Mouse (Mus musculus): ENCODE measurements around the gene Wfdc8. TPM values are rescaled to one million over a fixed set of nuclear protein-coding genes. Genes with fewer than 3 reads are reported as not detected.
"Not testable (repeated sequence)": the region's sequence is repeated elsewhere in the genome, so short reads cannot be mapped to it uniquely, and the experiment has no call there.

The Wfdc8 gene
- not detected in 2 replicates for polyA plus RNA-seq (2015; fragmentation: Nextera tagmentation; extraction: Ambion mirVana)

GRCm38 (mm10) chr2:164613471-164613870 is at the start of gene Wfdc8, which contains the start of gene Wfdc6b:
Gene Wfdc8, minus strand, starts transcription at chr2:164613626.
Gene Wfdc6b, plus strand, starts transcription at chr2:164613522.
- H3K27ac ChIP-seq (ENCODE audit: low read length); H3K36me3 ChIP-seq (ENCODE audit: control insufficient read depth, insufficient read depth, low read length); H3K9ac ChIP-seq (ENCODE audit: low read length); H3K4me1 ChIP-seq (ENCODE audit: control insufficient read depth, insufficient read depth, low read length); H3K27me3 ChIP-seq (ENCODE audit: control insufficient read depth, insufficient read depth, low read length); H3K4me3 ChIP-seq (replicated peaks; ENCODE audit: low read length); H3K4me2 ChIP-seq (ENCODE audit: low read depth, low read length); ATAC-seq (ENCODE audit: insufficient read depth, low FRiP score); H3K9me3 ChIP-seq (replicated peaks; ENCODE audit: control insufficient read depth, low read length): not testable (repeated sequence)
- 48% methylated on average over 8 of the region's 8 CpGs for WGBS

DNA sequence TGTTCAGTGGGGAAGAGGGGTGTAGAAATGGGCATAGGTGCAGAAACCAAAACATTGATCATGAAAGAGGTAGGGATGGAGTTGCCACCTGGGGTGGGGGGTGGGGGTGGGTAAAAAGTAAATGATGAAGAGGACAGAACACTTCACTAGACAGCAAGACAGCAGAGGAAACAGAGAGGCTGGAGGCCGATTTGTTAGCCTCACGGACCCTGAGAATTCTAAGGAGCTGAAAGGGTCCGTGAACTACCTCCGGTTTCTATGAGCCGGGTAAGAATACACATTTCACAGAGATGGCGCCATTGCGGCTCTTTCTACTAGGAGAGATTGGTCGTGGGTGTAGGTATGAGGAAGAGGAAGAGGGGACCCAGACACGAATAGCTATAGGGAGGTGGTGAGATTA is 43.1 kb upstream of the Wfdc8 start, which contains the start of gene Wfdc9:
Wfdc9 (minus strand) TSS at position 101 of the 400 bp plus-strand sequence.
- no peak within 1 kb of the TSS for H3K9ac ChIP-seq (ENCODE audit: low read length)
- 0 out of 2 replicates have a peak, but pooled peaks cover 2% of the 10 kb centered on the region for H3K27me3 ChIP-seq (ENCODE audit: control insufficient read depth, insufficient read depth, low read length)
- H3K27ac ChIP-seq (ENCODE audit: low read length) = no peak within 1 kb of the TSS
- 80% methylated on average over 9 of the region's 9 CpGs for WGBS
- ATAC-seq (ENCODE audit: insufficient read depth, low FRiP score) = no peak
- H3K9me3 ChIP-seq (replicated peaks; ENCODE audit: control insufficient read depth, low read length) = no peaks in the 10 kb centered on the region
- H3K4me3 ChIP-seq (replicated peaks; ENCODE audit: low read length) = no peak within 1 kb of the TSS
- no peaks in the 10 kb centered on the region for H3K36me3 ChIP-seq (ENCODE audit: control insufficient read depth, insufficient read depth, low read length)
- no peak within 1 kb of the TSS for H3K4me2 ChIP-seq (ENCODE audit: low read depth, low read length)
- no peaks in the 10 kb centered on the region for H3K4me1 ChIP-seq (ENCODE audit: control insufficient read depth, insufficient read depth, low read length)

DNA sequence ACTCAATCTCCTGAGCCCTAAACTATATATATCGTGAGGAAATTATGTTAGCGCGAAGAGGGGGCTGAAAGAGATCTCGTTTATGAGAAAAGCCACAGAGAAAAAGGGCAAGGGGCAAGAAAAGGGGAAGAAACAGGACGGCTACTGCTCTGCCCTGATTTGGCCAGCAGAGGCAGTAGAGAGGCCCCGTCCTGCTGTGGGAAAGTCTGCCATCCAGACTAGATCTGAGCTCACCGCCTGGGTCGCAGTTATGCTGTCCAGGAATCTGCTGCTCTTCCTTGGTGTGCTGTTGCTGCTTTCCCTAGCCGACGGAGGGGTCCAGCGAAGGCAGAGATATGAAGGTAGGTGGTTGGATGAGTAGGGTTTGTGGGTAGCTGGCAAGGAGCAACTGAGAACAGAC is 42.4 kb upstream of the Wfdc8 start, which contains the start of gene Wfdc10:
Wfdc10 (plus strand) TSS at position 189 of the 400 bp plus-strand sequence.
- Histone ChIP-seq H3K4me2 (ENCODE audit: low read depth, low read length) (no peak within 1 kb of the TSS), H3K4me1 (ENCODE audit: control insufficient read depth, insufficient read depth, low read length) (no peaks in the 10 kb centered on the region), H3K4me3 (replicated peaks; ENCODE audit: low read length) (no peak within 1 kb of the TSS), H3K9ac (ENCODE audit: low read length) (no peak within 1 kb of the TSS), H3K36me3 (ENCODE audit: control insufficient read depth, insufficient read depth, low read length) (no peaks in the 10 kb centered on the region), H3K27ac (ENCODE audit: low read length) (no peak within 1 kb of the TSS), H3K9me3 (replicated peaks; ENCODE audit: control insufficient read depth, low read length) (no peaks in the 10 kb centered on the region), H3K27me3 (ENCODE audit: control insufficient read depth, insufficient read depth, low read length) (0 out of 2 replicates have a peak, but pooled peaks cover 2% of the 10 kb centered on the region)
- no peak for ATAC-seq (ENCODE audit: insufficient read depth, low FRiP score)
- WGBS = 11% methylated on average over 11 of the region's 11 CpGs

DNA sequence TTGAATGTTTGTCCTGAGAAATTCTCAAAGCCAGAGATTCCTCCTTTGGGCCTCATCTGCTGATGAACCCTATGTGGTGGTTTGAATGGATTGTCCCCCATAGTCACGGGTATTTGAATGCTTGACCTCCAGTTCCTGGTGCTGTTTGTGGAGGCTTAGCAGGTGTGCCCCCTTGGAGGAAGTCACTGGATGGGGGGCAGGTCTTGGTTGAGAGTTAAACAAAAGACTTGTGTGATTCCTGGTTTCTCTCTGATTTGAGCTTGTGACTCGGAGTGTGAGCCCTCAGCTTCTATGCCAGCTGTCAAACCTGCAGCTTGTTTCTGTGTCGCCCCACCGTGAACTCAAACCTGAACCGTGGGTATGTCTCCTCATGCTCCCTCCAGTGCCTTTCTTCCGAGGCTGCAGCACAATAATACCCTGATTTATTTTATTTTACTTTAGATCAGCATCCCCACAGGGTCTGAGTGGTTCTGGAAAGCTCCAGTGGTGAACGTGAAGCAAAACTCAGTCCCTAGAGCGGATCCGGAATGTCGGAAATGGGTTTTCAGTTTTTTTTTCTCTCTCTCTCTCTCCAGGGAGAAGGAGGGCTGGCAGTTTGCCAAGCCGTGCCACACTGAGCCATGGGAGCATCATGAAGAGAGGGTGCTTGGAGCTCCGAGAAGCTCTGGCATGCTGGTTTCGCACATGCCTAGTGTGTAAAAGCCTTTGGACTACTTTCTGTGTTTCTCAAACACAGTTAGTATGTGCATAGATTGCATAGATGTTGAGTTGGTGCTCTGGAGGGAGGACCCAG is 28.7 kb upstream of the Wfdc8 start:
- H3K4me2 ChIP-seq (ENCODE audit: low read depth, low read length) = no peak overlapping the region
- ATAC-seq (ENCODE audit: insufficient read depth, low FRiP score) = no peak
- no peaks in the 10 kb centered on the region for H3K9me3 ChIP-seq (replicated peaks; ENCODE audit: control insufficient read depth, low read length)
- no peak overlapping the region for H3K27ac ChIP-seq (ENCODE audit: low read length)
- 75% methylated on average over 13 of the region's 13 CpGs for WGBS
- H3K4me3 ChIP-seq (replicated peaks; ENCODE audit: low read length) = no peak overlapping the region
- H3K27me3 ChIP-seq (ENCODE audit: control insufficient read depth, insufficient read depth, low read length) = no peaks in the 10 kb centered on the region
- H3K36me3 ChIP-seq (ENCODE audit: control insufficient read depth, insufficient read depth, low read length) = no peaks in the 10 kb centered on the region
- H3K9ac ChIP-seq (ENCODE audit: low read length) = no peak overlapping the region
- no peaks in the 10 kb centered on the region for H3K4me1 ChIP-seq (ENCODE audit: control insufficient read depth, insufficient read depth, low read length)

DNA sequence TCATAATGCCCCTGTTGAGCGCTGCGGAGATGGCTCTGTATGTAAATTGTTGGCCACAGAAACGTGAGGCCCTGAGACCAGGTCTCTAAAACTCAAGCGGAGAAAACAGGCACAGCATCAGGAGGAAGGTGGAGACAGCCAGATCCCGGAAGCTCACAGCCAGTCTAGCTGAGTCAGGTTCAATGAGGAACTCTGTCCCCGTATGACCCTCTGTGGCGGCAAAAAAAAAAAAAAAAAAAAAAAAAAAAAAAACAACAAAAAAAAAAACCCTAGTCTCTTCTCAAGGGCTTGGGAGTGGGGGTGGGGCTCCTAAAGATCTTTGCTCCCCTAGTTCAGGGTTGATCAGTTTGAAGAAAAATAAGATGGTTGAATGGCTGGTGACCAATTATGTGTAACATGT is 27.7 kb upstream of the Wfdc8 start:
- Histone ChIP-seq H3K27me3 (ENCODE audit: control insufficient read depth, insufficient read depth, low read length) (no peaks in the 10 kb centered on the region), H3K4me2 (ENCODE audit: low read depth, low read length) (no peak overlapping the region), H3K4me1 (ENCODE audit: control insufficient read depth, insufficient read depth, low read length) (no peaks in the 10 kb centered on the region), H3K9ac (ENCODE audit: low read length) (no peak overlapping the region), H3K36me3 (ENCODE audit: control insufficient read depth, insufficient read depth, low read length) (no peaks in the 10 kb centered on the region), H3K27ac (ENCODE audit: low read length) (no peak overlapping the region), H3K9me3 (replicated peaks; ENCODE audit: control insufficient read depth, low read length) (no peaks in the 10 kb centered on the region), H3K4me3 (replicated peaks; ENCODE audit: low read length) (no peak overlapping the region)
- WGBS = 69% methylated on average over 7 of the region's 7 CpGs
- no peak for ATAC-seq (ENCODE audit: insufficient read depth, low FRiP score)

- WGBS = 81% methylated on average over 3 of the region's 3 CpGs
- Histone ChIP-seq H3K4me2 (ENCODE audit: low read depth, low read length) (no peak within 1 kb of the TSS), H3K27ac (ENCODE audit: low read length) (no peak within 1 kb of the TSS), H3K27me3 (ENCODE audit: control insufficient read depth, insufficient read depth, low read length) (no peaks in the 10 kb centered on the region), H3K9ac (ENCODE audit: low read length) (no peak within 1 kb of the TSS), H3K36me3 (ENCODE audit: control insufficient read depth, insufficient read depth, low read length) (no peaks in the 10 kb centered on the region), H3K4me3 (replicated peaks; ENCODE audit: low read length) (no peak within 1 kb of the TSS), H3K4me1 (ENCODE audit: control insufficient read depth, insufficient read depth, low read length) (no peaks in the 10 kb centered on the region), H3K9me3 (replicated peaks; ENCODE audit: control insufficient read depth, low read length) (no peaks in the 10 kb centered on the region)
- no peak for ATAC-seq (ENCODE audit: insufficient read depth, low FRiP score)
Measured at GRCm38 (mm10) chr2:164638696-164639095, 25.3 kb upstream of the Wfdc8 start, which contains the start of gene Wfdc16. Gene Wfdc16, minus strand, starts transcription at chr2:164638796.

GRCm38 (mm10) chr2:164635266-164635665 is 21.8 kb upstream of the Wfdc8 start:
- H3K36me3 ChIP-seq (ENCODE audit: control insufficient read depth, insufficient read depth, low read length) = no peaks in the 10 kb centered on the region
- no peak overlapping the region for H3K27ac ChIP-seq (ENCODE audit: low read length)
- no peaks in the 10 kb centered on the region for H3K9me3 ChIP-seq (replicated peaks; ENCODE audit: control insufficient read depth, low read length)
- WGBS = 76% methylated on average over 9 of the region's 9 CpGs
- H3K4me3 ChIP-seq (replicated peaks; ENCODE audit: low read length) = no peak overlapping the region
- no peak overlapping the region for H3K9ac ChIP-seq (ENCODE audit: low read length)
- no peak for ATAC-seq (ENCODE audit: insufficient read depth, low FRiP score)
- H3K27me3 ChIP-seq (ENCODE audit: control insufficient read depth, insufficient read depth, low read length) = no peaks in the 10 kb centered on the region
- no peaks in the 10 kb centered on the region for H3K4me1 ChIP-seq (ENCODE audit: control insufficient read depth, insufficient read depth, low read length)
- H3K4me2 ChIP-seq (ENCODE audit: low read depth, low read length) = no peak overlapping the region

- WGBS = 77% methylated on average over 4 of the region's 4 CpGs
Measured at GRCm38 (mm10) chr2:164621775-164622174, 8.3 kb upstream of the Wfdc8 start.

GRCm38 (mm10) chr2:164619050-164619449 is 5.6 kb upstream of the Wfdc8 start:
- ATAC-seq (ENCODE audit: insufficient read depth, low FRiP score) = no peak
- Histone ChIP-seq H3K4me1 (ENCODE audit: control insufficient read depth, insufficient read depth, low read length) (no peaks in the 10 kb centered on the region), H3K27me3 (ENCODE audit: control insufficient read depth, insufficient read depth, low read length) (no peaks in the 10 kb centered on the region), H3K27ac (ENCODE audit: low read length) (no peak overlapping the region), H3K36me3 (ENCODE audit: control insufficient read depth, insufficient read depth, low read length) (no peaks in the 10 kb centered on the region), H3K9ac (ENCODE audit: low read length) (no peak overlapping the region), H3K9me3 (replicated peaks; ENCODE audit: control insufficient read depth, low read length) (no peaks in the 10 kb centered on the region), H3K4me2 (ENCODE audit: low read depth, low read length) (no peak overlapping the region), H3K4me3 (replicated peaks; ENCODE audit: low read length) (no peak overlapping the region)
- 59% methylated on average over 5 of the region's 5 CpGs for WGBS

More at GRCm38 (mm10) chr2:164621775-164622174, 8.3 kb upstream of the Wfdc8 start:
- no peaks in the 10 kb centered on the region for H3K4me1 ChIP-seq (ENCODE audit: control insufficient read depth, insufficient read depth, low read length)
- H3K27ac ChIP-seq (ENCODE audit: low read length) = no peak overlapping the region
- no peaks in the 10 kb centered on the region for H3K27me3 ChIP-seq (ENCODE audit: control insufficient read depth, insufficient read depth, low read length)
- H3K9ac ChIP-seq (ENCODE audit: low read length) = no peak overlapping the region
- ATAC-seq (ENCODE audit: insufficient read depth, low FRiP score) = no peak
- H3K9me3 ChIP-seq (replicated peaks; ENCODE audit: control insufficient read depth, low read length) = no peaks in the 10 kb centered on the region
- H3K4me2 ChIP-seq (ENCODE audit: low read depth, low read length) = no peak overlapping the region
- no peak overlapping the region for H3K4me3 ChIP-seq (replicated peaks; ENCODE audit: low read length)
- no peaks in the 10 kb centered on the region for H3K36me3 ChIP-seq (ENCODE audit: control insufficient read depth, insufficient read depth, low read length)

Measured in stomach, embryonic 16.5 days (tissue).